Mouse (Mus musculus) heart, postnatal 0 days (tissue): ENCODE measurements around the gene AL732309.1. TPM values are rescaled to one million over a fixed set of nuclear protein-coding genes. Genes with fewer than 3 reads are reported as not detected.

Experiments used
- ATAC-seq: fragments of 200-750 bp; cut with Nextera tagmentation; 2 replicates; pipeline ENCODE4 v1.8.0; 2017; ENCODE audit warnings: low read depth, moderate number of reproducible peaks, moderate library complexity; ENCODE audit not compliant: insufficient read depth
- DNase-seq: peaks from one replicate; pipeline ENCODE4 v3.0.0-alpha.2; 2016; ENCODE audit warnings: low spot score
- H3K27ac ChIP-seq: fragments of 300-500 bp; sonication (generic); 2 replicates; pipeline ENCODE4 v1.5.1; 2014; ENCODE audit warnings: low read depth, mild to moderate bottlenecking
- H3K27me3 ChIP-seq: fragments of 300-500 bp; sonication (generic); 2 replicates; pipeline ENCODE4 v1.6.1; 2014; ENCODE audit warnings: low read length, mixed read lengths; ENCODE audit not compliant: control insufficient read depth, insufficient read depth
- H3K36me3 ChIP-seq: fragments of 300-500 bp; sonication (generic); replicated peaks from 2 replicates; pipeline ENCODE4 v1.6.1; 2014; ENCODE audit warnings: low read length, mixed read lengths; ENCODE audit not compliant: control insufficient read depth, insufficient read depth
- H3K4me1 ChIP-seq: fragments of 300-500 bp; sonication (generic); 2 replicates; pipeline ENCODE4 v1.6.1; 2014; ENCODE audit warnings: antibody characterized with exemption; ENCODE audit not compliant: control insufficient read depth, insufficient read depth
- H3K4me2 ChIP-seq: fragments of 300-500 bp; sonication (generic); 2 replicates; pipeline ENCODE4 v1.6.1; 2014; ENCODE audit warnings: low read depth, mild to moderate bottlenecking, low read length, moderate library complexity
- H3K4me3 ChIP-seq: fragments of 300-500 bp; sonication (generic); 2 replicates; pipeline ENCODE4 v1.5.1; 2014; ENCODE audit warnings: low read depth, low read length
- H3K9ac ChIP-seq: fragments of 300-500 bp; sonication (generic); replicated peaks from 2 replicates; pipeline ENCODE4 v1.6.1; 2014; ENCODE audit warnings: low read depth, low read length, mixed read lengths
- H3K9me3 ChIP-seq: fragments of 300-500 bp; sonication (generic); replicated peaks from 2 replicates; pipeline ENCODE4 v1.6.1; 2016; ENCODE audit warnings: low read length; ENCODE audit not compliant: control insufficient read depth
- CTCF ChIP-seq: IDR thresholded peaks from 2 replicates; pipeline ENCODE4 v1.5.1; 2016; ENCODE audit warnings: antibody characterized with exemption, control low read depth, low read depth
- EP300 ChIP-seq: IDR thresholded peaks from 2 replicates; pipeline ENCODE4 v1.6.1; 2016; ENCODE audit warnings: antibody characterized with exemption, low read depth
- WGBS: fragments of 180-500 bp; shearing (Covaris S2); extraction: QIAGEN DNeasy Blood & Tissue Kit; methylation state at CpG from one replicate; pipeline ENCODE4 v1.1.7; 2014; 5-methylcytosine and 5-hydroxymethylcytosine counted together
- polyA plus RNA-seq: library from polyadenylated mRNA; unstranded; fragments of >200 nt; fragmentation: Nextera tagmentation; extraction: Ambion mirVana; gene quantifications from 2 replicates; pipeline ENCODE4 v1.2.1, GENCODE M21; 2015
- total RNA-seq: library from RNA; depleted of rRNA; stranded (reverse); fragments of >200 nt; gene quantifications from 2 replicates; pipeline ENCODE4 v1.2.3, GENCODE M21; 2014; ENCODE audit warnings: low replicate concordance

The AL732309.1 gene
- total and polyA plus RNA-seq, 2 experiments from 2014 or later = 0.97 to 4.8 TPM

DNA sequence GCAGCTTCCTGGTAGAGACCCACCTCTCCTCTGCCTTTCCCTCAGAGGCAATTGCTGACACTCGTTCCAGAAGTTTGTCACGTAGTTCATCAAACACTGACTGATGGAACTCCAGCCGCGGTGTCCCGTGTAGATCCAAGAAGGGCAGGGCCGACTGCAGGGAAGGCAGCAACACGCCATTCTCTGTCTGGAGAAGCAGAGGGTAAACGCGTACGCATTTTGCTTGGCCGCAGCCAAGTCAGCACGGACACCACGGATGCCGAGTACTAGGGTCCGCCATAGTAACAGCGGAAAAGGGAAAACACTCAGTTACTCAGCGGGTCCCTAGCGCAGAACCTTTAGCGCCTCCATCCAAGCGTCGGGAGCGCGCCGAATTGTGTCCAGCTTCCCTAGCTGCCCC is 36.0 kb downstream of the AL732309.1 start:
- H3K4me1 ChIP-seq = peaks cover 10% of the 10 kb centered on the region
- H3K27me3 ChIP-seq = no peaks in the 10 kb centered on the region
- H3K36me3 ChIP-seq = peaks cover 32% of the 10 kb centered on the region
- no peaks in the 10 kb centered on the region for H3K9me3 ChIP-seq
- peak; percentile 14 for ATAC-seq
- peak overlapping the region; percentile 87 for H3K4me2 ChIP-seq
- H3K27ac ChIP-seq = peak overlapping the region; percentile 85
- under 1% methylated on average over 24 of the region's 24 CpGs for WGBS
- H3K4me3 ChIP-seq = peak overlapping the region; percentile 84
- peak overlapping the region; percentile 78 for H3K9ac ChIP-seq
- no peak for DNase-seq
- no peak for TF ChIP-seq EP300

DNA sequence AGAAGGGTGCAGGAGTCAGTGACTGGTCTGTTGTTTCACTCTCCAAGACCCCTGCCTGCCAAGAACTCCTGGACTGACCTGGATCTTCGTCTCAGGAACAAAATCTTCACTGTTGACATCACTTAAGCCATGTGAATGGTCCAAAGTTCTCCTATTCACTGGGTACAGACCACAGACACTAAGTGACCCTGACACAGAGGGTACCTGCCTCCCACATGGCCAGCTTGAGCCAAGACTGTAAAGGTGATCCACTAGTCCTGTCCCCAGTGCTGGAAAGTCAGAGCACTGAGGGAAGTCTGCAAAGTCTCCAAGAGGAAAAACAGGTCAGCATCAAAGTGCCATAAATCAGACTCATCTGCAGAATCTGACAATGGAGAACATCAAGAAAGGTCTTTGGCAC is 39.1 kb downstream of the AL732309.1 start:
- no peaks in the 10 kb centered on the region for H3K9me3 ChIP-seq
- no peak overlapping the region for H3K4me2 ChIP-seq
- H3K4me1 ChIP-seq = peaks cover 10% of the 10 kb centered on the region
- ATAC-seq (no peak), DNase-seq (no peak)
- no peak overlapping the region for H3K9ac ChIP-seq
- no peak for TF ChIP-seq EP300
- no peak for TF ChIP-seq CTCF
- 75% methylated on average over 1 of the region's 1 CpGs for WGBS
- H3K27me3 ChIP-seq = no peaks in the 10 kb centered on the region
- no peak overlapping the region for H3K27ac ChIP-seq
- peaks cover 62% of the 10 kb centered on the region for H3K36me3 ChIP-seq
- no peak overlapping the region for H3K4me3 ChIP-seq

DNA sequence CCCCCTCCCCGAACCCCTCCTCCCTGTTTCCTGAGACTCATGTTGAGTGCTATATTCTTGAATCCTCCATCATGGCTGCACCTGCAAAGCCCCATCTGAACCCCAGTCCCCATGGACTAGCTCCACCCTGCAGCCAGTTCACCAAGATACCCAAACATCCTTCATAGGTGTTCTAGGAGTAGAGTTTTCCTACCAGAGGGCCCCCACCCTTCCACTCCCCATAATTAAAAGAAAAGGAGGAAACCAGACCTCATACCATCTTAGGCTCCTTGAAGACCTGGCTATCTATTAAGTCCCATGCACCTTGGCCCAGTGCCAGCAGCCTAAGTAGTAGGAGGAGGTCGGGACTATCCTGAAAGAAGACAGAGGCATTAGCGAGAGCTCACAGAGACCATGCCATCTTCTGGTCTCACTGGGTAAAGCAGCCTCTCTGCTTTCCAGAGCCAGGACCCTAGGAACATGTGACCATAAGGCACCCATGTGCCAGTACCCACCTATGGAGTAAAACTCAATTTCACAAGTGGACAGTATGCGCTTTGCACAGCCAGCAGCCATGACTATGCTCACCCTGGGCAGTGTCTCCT is 42.9 kb downstream of the AL732309.1 start:
- no peak for TF ChIP-seq EP300
- peak; percentile 35 for TF ChIP-seq CTCF
- Histone ChIP-seq H3K4me2 (no peak overlapping the region), H3K4me1 (no peaks in the 10 kb centered on the region), H3K9ac (no peak overlapping the region), H3K36me3 (peaks cover 94% of the 10 kb centered on the region), H3K27ac (no peak overlapping the region), H3K4me3 (no peak overlapping the region), H3K27me3 (no peaks in the 10 kb centered on the region), H3K9me3 (no peaks in the 10 kb centered on the region)
- DNase-seq = no peak
- peak; percentile 25; the same call in 1 of the 2 replicates for ATAC-seq
- 55% methylated on average over 4 of the region's 4 CpGs for WGBS

DNA sequence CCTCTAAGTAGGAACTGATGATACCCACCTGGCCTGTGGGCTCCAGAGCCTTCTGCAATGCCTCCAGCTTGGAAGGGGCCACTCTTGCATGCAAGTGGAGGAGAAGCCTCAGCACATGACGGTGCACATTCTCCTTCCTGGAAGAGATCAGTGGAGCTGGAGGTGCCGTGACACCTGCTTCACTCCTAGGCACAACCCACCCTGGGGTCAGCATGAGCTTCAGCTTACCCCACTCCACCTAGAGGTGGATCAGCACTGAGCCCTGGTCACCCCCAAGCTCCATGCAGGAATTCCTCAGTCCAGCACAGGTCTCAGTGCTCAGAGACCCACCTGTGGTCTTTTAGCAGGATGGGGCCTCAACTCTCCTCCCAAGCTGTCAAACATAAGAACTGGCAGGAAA is 46.0 kb downstream of the AL732309.1 start:
- no peak for DNase-seq
- H3K4me3 ChIP-seq = no peak overlapping the region
- peaks cover 66% of the 10 kb centered on the region for H3K36me3 ChIP-seq
- peaks cover 3% of the 10 kb centered on the region; the same call in 1 of the 2 replicates for H3K27me3 ChIP-seq
- no peak overlapping the region for H3K27ac ChIP-seq
- H3K9me3 ChIP-seq = no peaks in the 10 kb centered on the region
- H3K4me2 ChIP-seq = no peak overlapping the region
- no peak for ATAC-seq
- H3K9ac ChIP-seq = no peak overlapping the region
- no peaks in the 10 kb centered on the region for H3K4me1 ChIP-seq
- TF ChIP-seq EP300 (no peak), CTCF (no peak)
- WGBS = 81% methylated on average over 2 of the region's 2 CpGs

DNA sequence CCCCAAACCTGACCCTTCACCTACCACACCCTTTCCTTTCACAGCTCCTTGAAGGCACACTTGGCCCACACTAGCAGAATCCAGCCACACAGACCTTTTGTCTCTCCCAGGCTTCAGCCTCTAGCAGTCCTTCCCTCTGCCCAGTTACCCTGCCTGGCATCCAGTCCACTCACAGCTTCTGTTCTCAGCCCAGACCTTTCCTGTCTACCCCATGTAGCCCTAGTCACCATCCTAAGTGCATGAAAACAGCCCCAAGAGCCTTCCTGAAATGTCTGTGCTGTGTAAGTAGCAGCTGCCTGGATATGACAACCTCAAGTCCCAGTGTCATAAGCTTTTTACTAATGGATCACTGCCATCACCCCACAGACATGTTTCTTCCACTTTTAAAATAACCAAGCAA is 48.7 kb downstream of the AL732309.1 start:
- no peak overlapping the region for H3K4me2 ChIP-seq
- no peaks in the 10 kb centered on the region for H3K4me1 ChIP-seq
- H3K36me3 ChIP-seq = peaks cover 40% of the 10 kb centered on the region
- TF ChIP-seq CTCF = no peak
- no peak for TF ChIP-seq EP300
- DNase-seq (no peak), ATAC-seq (no peak)
- H3K4me3 ChIP-seq = no peak overlapping the region
- peak overlapping the region; percentile 82 for H3K27ac ChIP-seq
- H3K9ac ChIP-seq = 0 out of 2 replicates have a peak overlapping the region, but pooled peaks have one; percentile 22
- no peaks in the 10 kb centered on the region for H3K9me3 ChIP-seq
- H3K27me3 ChIP-seq = peaks cover 5% of the 10 kb centered on the region; the same call in 1 of the 2 replicates

DNA sequence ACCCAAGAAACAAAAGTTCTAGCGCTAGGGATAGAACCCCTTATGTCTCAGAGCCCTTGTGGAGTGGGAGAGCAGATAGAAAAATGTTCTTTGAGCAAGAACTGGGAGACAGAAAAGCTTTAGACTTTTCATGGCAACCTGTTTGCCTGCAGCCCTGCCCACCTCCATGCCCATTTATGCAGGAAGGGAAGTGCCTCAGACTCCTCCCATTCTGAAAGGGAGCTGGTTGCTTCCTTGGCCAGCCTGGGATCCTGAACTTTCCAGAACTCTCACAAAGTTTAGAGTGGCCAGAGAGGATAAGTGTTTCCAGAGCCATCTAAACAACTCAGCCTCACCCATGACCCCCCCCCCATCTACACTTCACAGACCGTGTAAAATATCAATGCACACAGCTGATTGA is 49.5 kb downstream of the AL732309.1 start:
- Histone ChIP-seq H3K27me3 (peaks cover 5% of the 10 kb centered on the region; the same call in 1 of the 2 replicates), H3K4me2 (peak overlapping the region; percentile 63; the same call in 1 of the 2 replicates), H3K36me3 (peaks cover 33% of the 10 kb centered on the region), H3K9me3 (no peaks in the 10 kb centered on the region), H3K4me3 (no peak overlapping the region), H3K27ac (peak overlapping the region; percentile 82), H3K9ac (0 out of 2 replicates have a peak overlapping the region, but pooled peaks have one; percentile 22), H3K4me1 (no peaks in the 10 kb centered on the region)
- DNase-seq (no peak), ATAC-seq (no peak)
- 13% methylated on average over 2 of the region's 2 CpGs for WGBS
- TF ChIP-seq CTCF (no peak), EP300 (no peak)
